Mouse (Mus musculus) cortical plate, adult 2 months (tissue): Measurements from ENCODE around the gene Thsd7b. TPM values are rescaled to one million over a fixed set of nuclear protein-coding genes. Genes with fewer than 3 reads are reported as not detected.

Experiments used
- H3K27ac ChIP-seq: fragments of 200-500 bp; 2 replicates; pipeline ENCODE4 v1.5.1; 2012; ENCODE audit warnings: low read length, control low read depth, inconsistent platforms; ENCODE audit not compliant: insufficient read depth
- H3K4me1 ChIP-seq: fragments of 200-500 bp; 2 replicates; pipeline ENCODE4 v1.6.1; 2011; ENCODE audit warnings: low read length; ENCODE audit not compliant: control insufficient read depth, insufficient read depth
- H3K4me3 ChIP-seq: fragments of 200-500 bp; 2 replicates; pipeline ENCODE4 v1.5.1; 2011; ENCODE audit warnings: mild to moderate bottlenecking, low read length, control low read depth; ENCODE audit not compliant: insufficient read depth
- CTCF ChIP-seq: fragments of 200-500 bp; IDR thresholded peaks from 2 replicates; pipeline ENCODE4 v1.5.1; 2011; ENCODE audit warnings: mild to moderate bottlenecking, control low read depth, low read length; ENCODE audit not compliant: insufficient read depth; ENCODE audit errors: extremely low read depth
- POLR2A ChIP-seq: fragments of 200-500 bp; IDR thresholded peaks from 2 replicates; pipeline ENCODE4 v1.6.1; 2011; ENCODE audit warnings: mild to moderate bottlenecking, low read length, control low read depth; ENCODE audit not compliant: insufficient read depth; ENCODE audit errors: extremely low read depth
- polyA plus RNA-seq: library from polyadenylated mRNA; depleted of rRNA; stranded (reverse); fragments of >200 nt; gene quantifications from 2 replicates; pipeline ENCODE4 v1.2.3, GENCODE M21; 2012

Gene Thsd7b
- polyA plus RNA-seq, 1 experiment: 4.0 TPM

DNA sequence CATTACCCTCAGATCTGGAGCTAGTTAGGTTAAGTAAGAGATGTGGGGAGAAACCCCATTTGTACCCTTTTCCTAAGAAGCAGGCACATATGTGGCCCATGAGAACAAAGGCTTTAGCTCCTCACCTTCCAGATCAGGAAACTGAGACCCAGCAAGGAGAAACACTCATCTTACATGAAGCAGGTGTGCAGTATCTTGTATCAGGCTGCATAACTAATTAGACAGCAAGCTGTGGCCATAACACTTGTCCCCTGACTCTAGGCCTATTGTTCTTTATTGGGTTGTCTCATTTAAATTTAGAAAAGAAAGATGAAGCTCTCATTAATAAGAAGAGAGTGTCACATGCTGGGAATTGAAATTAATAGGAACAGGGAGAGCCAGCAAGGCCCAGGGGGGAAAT, 91.7 kb downstream of the Thsd7b start:
- H3K4me3 ChIP-seq: no peak overlapping the region
- no peak overlapping the region for H3K27ac ChIP-seq
- TF ChIP-seq CTCF: no peak
- TF ChIP-seq POLR2A: no peak
- H3K4me1 ChIP-seq: no peaks in the 10 kb centered on the region

DNA sequence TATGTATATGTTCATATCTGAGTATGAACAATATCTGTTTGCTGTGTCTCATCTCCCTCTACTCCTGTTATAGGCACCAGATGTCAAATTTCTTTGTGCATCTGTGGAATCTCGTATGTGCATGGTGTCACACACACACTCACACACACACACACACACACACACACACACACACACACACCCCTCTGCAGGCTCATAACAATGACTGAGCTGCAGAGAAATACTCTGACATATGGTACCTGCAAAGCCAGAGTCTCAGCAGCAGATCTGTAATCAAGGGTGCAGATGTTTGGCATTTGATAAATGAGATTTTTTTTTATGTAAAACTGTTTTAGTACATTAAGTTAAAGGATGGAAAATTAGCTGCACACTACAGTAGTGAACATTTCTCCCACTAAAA, 92.5 kb downstream of the Thsd7b start:
- H3K4me1 ChIP-seq: no peaks in the 10 kb centered on the region
- TF ChIP-seq POLR2A: no peak
- TF ChIP-seq CTCF: no peak
- H3K27ac ChIP-seq: no peak overlapping the region
- H3K4me3 ChIP-seq: no peak overlapping the region

DNA sequence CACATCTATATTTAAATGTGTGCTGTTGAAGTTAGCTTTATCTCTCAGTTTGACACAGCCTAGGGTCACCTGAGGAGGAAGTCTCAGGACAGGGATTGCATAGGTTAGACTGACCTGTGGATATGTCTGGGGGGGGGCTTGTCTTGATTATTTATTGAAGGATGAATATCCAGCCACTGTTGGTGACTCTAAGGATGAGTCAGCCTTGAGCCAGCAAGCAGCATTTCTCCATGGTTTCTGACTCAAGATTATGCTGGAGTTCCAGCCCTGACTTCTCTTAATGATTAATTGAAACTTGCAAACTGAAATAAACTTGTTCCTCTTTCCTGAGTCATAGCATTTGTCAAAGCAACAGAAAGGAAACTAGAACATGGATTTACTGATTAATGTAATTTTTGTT, 113.4 kb downstream of the Thsd7b start:
- Histone ChIP-seq H3K27ac (no peak overlapping the region), H3K4me1 (no peaks in the 10 kb centered on the region), H3K4me3 (no peak overlapping the region)
- TF ChIP-seq POLR2A (no peak), CTCF (no peak)

DNA sequence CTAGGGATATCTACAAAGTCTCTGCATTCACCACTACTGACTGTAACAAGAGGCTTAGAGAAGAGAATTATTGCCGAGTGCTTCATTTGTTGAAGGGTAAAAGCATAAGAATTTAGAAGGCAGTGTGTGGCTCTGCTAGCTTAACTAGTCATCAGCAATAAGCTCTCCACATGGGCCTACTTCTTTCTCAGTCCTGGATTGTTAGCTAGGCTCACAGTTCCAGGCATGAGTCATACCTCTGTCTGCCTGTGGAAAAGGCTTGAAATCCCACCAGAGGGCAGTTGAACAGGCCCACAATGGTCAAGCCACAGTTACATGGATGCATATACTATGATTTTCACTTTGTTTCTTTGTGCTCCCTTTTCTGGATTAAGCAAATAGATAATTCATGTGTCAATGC, 138.5 kb downstream of the Thsd7b start:
- H3K27ac ChIP-seq: no peak overlapping the region
- TF ChIP-seq CTCF (no peak), POLR2A (no peak)
- H3K4me3 ChIP-seq: no peak overlapping the region
- H3K4me1 ChIP-seq: no peaks in the 10 kb centered on the region

DNA sequence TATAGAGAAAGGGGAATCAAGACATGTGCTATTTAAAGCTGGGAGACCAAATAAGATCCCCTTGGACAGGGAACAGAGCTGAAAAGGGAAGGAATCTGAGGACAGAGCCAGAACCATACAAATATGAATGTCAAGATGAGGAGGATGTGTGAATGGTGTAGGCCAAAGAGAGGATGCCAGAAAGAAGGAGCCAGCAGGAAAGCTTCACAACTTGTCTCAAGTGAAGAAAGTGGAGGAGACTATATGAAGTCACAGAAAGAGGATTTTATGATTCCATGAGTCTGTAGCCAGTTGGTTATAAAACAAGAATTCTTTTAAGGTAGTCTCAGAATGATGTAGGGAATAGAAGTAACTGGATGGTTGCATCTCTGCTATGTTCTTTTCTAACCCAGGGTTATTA, 148.5 kb downstream of the Thsd7b start:
- no peak overlapping the region for H3K27ac ChIP-seq
- H3K4me3 ChIP-seq: no peak overlapping the region
- TF ChIP-seq POLR2A: no peak
- no peak for TF ChIP-seq CTCF
- no peaks in the 10 kb centered on the region for H3K4me1 ChIP-seq

DNA sequence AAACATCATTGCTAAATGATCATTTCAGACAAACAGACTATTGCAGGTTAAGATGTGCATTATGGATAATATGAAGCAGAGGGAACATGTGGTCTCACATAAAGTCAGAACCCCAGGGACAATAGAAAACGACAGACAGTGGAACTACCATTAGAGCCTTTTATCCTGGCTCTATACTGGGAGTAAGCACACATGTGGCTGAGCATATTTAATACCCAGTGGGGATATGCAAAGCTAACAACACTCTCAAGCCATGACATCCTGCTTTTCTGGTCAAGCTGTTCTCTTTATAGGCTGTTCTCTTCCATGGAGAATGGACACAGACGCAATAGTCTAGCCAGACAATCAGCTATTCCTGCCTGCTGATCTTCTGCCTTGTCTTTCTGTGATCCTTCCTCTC, 191.3 kb downstream of the Thsd7b start:
- TF ChIP-seq CTCF: no peak
- TF ChIP-seq POLR2A: no peak

DNA sequence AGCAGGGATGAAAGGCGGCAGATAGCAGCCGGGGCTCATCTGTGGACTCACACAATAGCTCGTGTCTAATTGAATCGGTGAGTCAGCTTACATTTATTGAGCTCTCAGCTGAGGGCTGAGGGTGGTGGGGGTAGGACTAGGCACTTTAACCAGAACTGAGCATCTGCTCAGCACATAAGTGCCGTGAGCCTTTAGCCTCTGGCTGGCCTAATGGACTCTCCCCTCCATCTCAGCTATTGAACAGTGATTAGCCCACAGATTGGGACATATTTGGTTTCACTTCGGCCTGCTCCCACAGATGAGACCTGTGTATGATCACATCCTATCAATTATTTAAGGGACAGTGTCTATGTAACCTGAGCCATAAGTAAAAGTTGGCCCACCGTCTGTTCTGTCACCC, 200.4 kb downstream of the Thsd7b start:
- TF ChIP-seq CTCF (no peak), POLR2A (no peak)
- Histone ChIP-seq H3K4me1 (no peaks in the 10 kb centered on the region), H3K4me3 (no peak overlapping the region), H3K27ac (no peak overlapping the region)

More for the DNA sequence above, 191.3 kb downstream of the Thsd7b start:
- Histone ChIP-seq H3K27ac (no peak overlapping the region), H3K4me3 (no peak overlapping the region), H3K4me1 (no peaks in the 10 kb centered on the region)

DNA sequence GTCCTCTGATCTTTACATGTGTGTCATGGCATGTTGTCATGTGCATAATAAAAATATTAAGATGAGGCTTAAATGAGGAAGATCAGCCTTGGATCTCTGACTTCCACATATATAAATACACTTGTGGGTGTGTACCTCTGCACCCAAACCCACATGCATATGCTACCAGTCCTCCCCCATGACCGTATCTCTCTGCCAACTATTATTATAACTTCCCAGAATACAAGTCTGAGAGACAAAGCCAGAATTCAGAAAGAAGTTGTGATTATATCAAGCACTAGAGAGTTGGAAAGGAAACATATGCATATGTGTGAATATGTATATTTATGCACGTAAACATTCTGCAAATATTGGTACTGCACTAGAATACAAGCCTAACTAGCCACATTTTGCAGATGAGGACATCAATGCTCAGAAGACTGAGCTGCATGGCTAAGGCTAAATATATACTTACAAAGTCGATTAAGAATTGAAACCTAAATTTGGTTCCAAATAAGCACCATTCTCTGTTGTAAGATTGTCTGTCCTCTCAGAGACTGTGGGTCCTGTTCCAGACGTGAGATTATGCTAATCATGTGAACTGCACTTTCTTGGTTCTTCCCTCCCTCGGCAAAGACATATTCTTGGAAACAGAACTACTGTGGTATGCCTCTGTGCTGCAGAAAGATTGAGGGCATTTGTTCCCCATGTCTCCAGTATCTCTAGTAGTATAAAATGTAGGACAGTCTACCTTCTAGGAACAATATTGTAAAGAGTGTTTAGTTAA, 211.3 kb downstream of the Thsd7b start:
- no peak for TF ChIP-seq POLR2A
- H3K27ac ChIP-seq: no peak overlapping the region
- no peaks in the 10 kb centered on the region; the same call in 1 of the 2 replicates for H3K4me1 ChIP-seq
- no peak overlapping the region for H3K4me3 ChIP-seq

DNA sequence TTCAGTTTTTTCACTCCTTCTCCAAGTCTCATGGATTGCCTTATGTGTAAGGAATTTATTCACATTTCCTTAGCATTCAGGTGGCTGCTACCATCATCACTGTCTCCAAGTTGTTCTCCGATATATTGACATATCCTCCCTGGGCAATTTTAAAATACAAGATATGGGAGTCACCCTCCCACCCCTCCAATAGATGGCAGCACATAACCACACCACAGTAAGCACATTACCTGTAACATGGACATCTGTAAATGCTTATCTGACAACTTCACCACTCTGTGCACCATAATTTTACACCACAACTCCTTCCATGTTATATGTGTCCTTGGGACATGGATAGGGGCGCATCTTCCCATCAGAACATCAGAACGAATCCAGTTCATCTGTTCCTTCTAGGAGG, 218.0 kb downstream of the Thsd7b start:
- H3K4me3 ChIP-seq: no peak overlapping the region
- H3K4me1 ChIP-seq: no peaks in the 10 kb centered on the region
- peak; percentile 49; the same call in 1 of the 2 replicates for TF ChIP-seq CTCF
- TF ChIP-seq POLR2A: no peak
- no peak overlapping the region for H3K27ac ChIP-seq

DNA sequence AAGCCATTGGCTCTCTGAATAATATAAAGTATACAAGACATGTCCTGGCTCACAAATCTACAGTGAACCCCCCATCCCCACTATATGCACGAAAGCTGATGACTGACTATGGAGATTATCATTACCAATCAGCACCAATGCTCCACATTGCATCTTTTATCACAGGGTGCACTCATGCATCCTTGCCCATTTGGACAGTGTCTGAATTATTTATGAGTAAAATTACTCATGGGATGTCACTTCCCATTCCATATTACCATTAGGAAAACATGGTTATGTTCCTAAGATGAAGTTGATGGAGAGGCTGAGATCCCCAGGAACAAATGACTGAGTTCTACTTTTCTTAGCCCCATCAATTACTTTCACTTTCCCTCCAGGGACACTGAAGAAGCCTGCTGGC, 220.8 kb downstream of the Thsd7b start:
- TF ChIP-seq CTCF: no peak
- TF ChIP-seq POLR2A: no peak
- H3K27ac ChIP-seq: no peak overlapping the region
- H3K4me1 ChIP-seq: no peaks in the 10 kb centered on the region
- no peak overlapping the region for H3K4me3 ChIP-seq
